Mouse (Mus musculus) kidney, embryonic 15.5 days (tissue): ENCODE results near the gene Pla2g12a. TPM values are rescaled to one million over a fixed set of nuclear protein-coding genes. Genes with fewer than 3 reads are reported as not detected.

Source experiments
- ATAC-seq: fragments of 200-750 bp; cut with Nextera tagmentation; replicated peaks from 2 replicates; pipeline ENCODE4 v1.8.0; 2017; ENCODE audit warnings: moderate TSS enrichment; ENCODE audit not compliant: low FRiP score
- H3K27ac ChIP-seq: fragments of 300-500 bp; sonication (generic); 2 replicates; pipeline ENCODE4 v1.5.1; 2015; ENCODE audit warnings: mild to moderate bottlenecking, inconsistent platforms
- H3K27me3 ChIP-seq: fragments of 300-500 bp; sonication (generic); 2 replicates; pipeline ENCODE4 v1.6.1; 2015; ENCODE audit warnings: inconsistent platforms
- H3K36me3 ChIP-seq: fragments of 300-500 bp; sonication (generic); 2 replicates; pipeline ENCODE4 v1.6.1; 2015; ENCODE audit warnings: inconsistent platforms
- H3K4me1 ChIP-seq: fragments of 300-500 bp; sonication (generic); 2 replicates; pipeline ENCODE4 v1.6.1; 2015; ENCODE audit warnings: inconsistent platforms
- H3K4me2 ChIP-seq: fragments of 300-500 bp; sonication (generic); 2 replicates; pipeline ENCODE4 v1.6.1; 2015; ENCODE audit warnings: moderate library complexity, mild to moderate bottlenecking, inconsistent platforms
- H3K4me3 ChIP-seq: fragments of 300-500 bp; sonication (generic); replicated peaks from 2 replicates; pipeline ENCODE4 v1.5.1; 2015; ENCODE audit warnings: mild to moderate bottlenecking, inconsistent platforms
- H3K9ac ChIP-seq: fragments of 300-500 bp; sonication (generic); 2 replicates; pipeline ENCODE4 v1.6.1; 2015; ENCODE audit warnings: mild to moderate bottlenecking, inconsistent platforms
- H3K9me3 ChIP-seq: fragments of 300-500 bp; sonication (generic); replicated peaks from 2 replicates; pipeline ENCODE4 v1.6.1; 2016; ENCODE audit warnings: inconsistent platforms
- WGBS: fragments of 180-500 bp; shearing (Covaris S2); methylation state at CpG from one replicate; pipeline ENCODE4 v1.1.7; 2015; ENCODE audit warnings: mixed read lengths; 5-methylcytosine and 5-hydroxymethylcytosine counted together
- polyA plus RNA-seq: library from polyadenylated mRNA; unstranded; fragments of >200 nt; fragmentation: Nextera tagmentation; extraction: Ambion mirVana; gene quantifications from 2 replicates; pipeline ENCODE4 v1.2.1, GENCODE M21; 2015

Pla2g12a gene
- polyA plus RNA-seq = 41.5 and 43.8 TPM in 2 replicates

DNA sequence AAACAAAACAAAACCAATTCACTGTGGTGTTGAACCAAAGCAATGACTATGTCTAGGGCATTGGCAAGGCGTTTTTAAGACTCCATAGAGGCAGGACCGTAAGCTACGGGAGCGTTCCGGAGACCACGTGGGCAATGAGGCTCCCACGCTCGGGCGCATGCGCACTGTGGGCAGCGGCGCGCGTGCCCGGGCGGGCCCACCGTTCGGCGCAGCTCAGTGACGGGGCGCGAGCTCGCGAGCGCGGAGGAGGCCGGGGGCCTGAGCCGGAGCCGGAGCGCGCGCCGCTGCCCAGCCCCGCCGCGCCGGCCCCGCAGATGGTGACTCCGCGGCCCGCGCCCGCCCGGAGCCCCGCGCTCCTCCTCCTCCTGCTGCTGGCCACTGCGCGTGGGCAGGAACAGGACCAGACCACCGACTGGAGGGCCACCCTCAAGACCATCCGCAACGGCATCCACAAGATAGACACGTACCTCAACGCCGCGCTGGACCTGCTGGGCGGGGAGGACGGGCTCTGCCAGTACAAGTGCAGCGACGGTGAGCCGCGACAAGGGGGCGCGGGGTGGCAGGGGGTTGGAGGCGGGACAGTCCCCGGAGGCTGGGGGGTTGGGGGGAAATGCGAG lies at the start of gene Pla2g12a:
Pla2g12a (plus strand) TSS at position 202 of the 617 bp plus-strand sequence.
- peak; percentile 92 for ATAC-seq
- WGBS = 1% methylated on average over 63 of the region's 66 CpGs
- H3K4me2 ChIP-seq = peak within 1 kb of the TSS; percentile 90
- no peaks in the 10 kb centered on the region for H3K36me3 ChIP-seq
- peak within 1 kb of the TSS; percentile 81 for H3K27ac ChIP-seq
- H3K27me3 ChIP-seq = no peaks in the 10 kb centered on the region
- H3K9me3 ChIP-seq = no peaks in the 10 kb centered on the region
- peak within 1 kb of the TSS; percentile 71 for H3K4me3 ChIP-seq
- peaks cover 17% of the 10 kb centered on the region for H3K4me1 ChIP-seq
- H3K9ac ChIP-seq = peak within 1 kb of the TSS; percentile 67

- peak overlapping the region; percentile 96 for H3K27ac ChIP-seq
- H3K27me3 ChIP-seq = 0 out of 2 replicates have a peak, but pooled peaks cover 3% of the 10 kb centered on the region
- peaks cover 32% of the 10 kb centered on the region for H3K36me3 ChIP-seq
- peak overlapping the region; percentile 77 for H3K9ac ChIP-seq
- ATAC-seq = no peak; the same call in 1 of the 2 replicates
- peak overlapping the region; percentile 73 for H3K4me3 ChIP-seq
- no peaks in the 10 kb centered on the region for H3K9me3 ChIP-seq
- peak overlapping the region; percentile 67 for H3K4me2 ChIP-seq
- H3K4me1 ChIP-seq = peaks cover 19% of the 10 kb centered on the region
- under 1% methylated on average over 41 of the region's 45 CpGs for WGBS
These were observed 47.8 kb upstream of the Pla2g12a start for GRCm38 (mm10) chr3:129830626-129831025.

DNA sequence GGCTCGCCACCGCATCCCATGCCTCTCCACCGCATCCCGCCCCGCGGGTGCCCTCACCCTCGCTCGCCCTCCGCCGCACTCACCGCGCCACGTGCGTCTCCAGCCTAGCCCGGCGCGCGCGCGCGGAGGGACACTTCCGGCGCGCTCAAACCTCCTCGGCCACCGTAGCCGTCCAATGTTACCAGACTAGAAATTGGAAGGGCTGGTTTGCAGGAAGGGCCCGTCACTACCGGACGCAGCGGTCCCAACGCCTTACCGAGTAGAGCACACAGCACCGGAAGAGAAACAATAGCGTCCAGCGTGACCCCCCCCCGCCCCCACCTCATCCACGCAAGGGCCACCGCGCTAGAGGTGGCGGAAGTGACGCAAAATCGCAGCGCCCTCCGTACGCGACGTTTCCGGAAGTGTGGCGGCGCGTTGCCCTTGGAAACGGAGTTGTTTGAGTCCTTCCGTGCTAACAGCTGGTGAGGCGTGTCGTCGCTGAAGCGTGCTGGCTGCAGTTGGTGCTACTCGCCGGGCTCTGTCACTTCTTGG lies 47.3 kb upstream of the Pla2g12a start, which contains the start of gene Gar1:
Gar1 (minus strand) TSS at position 362 of the 534 bp plus-strand sequence.
- WGBS = 0% methylated on average over 59 of the region's 60 CpGs
- Histone ChIP-seq H3K9me3 (no peaks in the 10 kb centered on the region), H3K4me1 (peaks cover 22% of the 10 kb centered on the region), H3K36me3 (peaks cover 27% of the 10 kb centered on the region), H3K9ac (peak within 1 kb of the TSS; percentile 77), H3K27ac (peak within 1 kb of the TSS; percentile 96), H3K27me3 (0 out of 2 replicates have a peak, but pooled peaks cover 3% of the 10 kb centered on the region), H3K4me3 (peak within 1 kb of the TSS; percentile 73), H3K4me2 (peak within 1 kb of the TSS; percentile 67)
- ATAC-seq = peak; percentile 91

- Histone ChIP-seq H3K27me3 (0 out of 2 replicates have a peak, but pooled peaks cover 3% of the 10 kb centered on the region), H3K9me3 (no peaks in the 10 kb centered on the region), H3K4me2 (peak within 1 kb of the TSS; percentile 52), H3K36me3 (no peaks in the 10 kb centered on the region), H3K4me3 (peak within 1 kb of the TSS; percentile 21), H3K27ac (peak within 1 kb of the TSS; percentile 92), H3K4me1 (peaks cover 9% of the 10 kb centered on the region), H3K9ac (no peak within 1 kb of the TSS)
- WGBS = 41% methylated on average over 6 of the region's 6 CpGs
- 0 out of 2 replicates have a peak, but pooled peaks have one; percentile 9 for ATAC-seq
These were observed 42.9 kb upstream of the Pla2g12a start, which contains the start of gene Cfi for GRCm38 (mm10) chr3:129835388-129835934. Gene Cfi, plus strand, starts transcription at chr3:129835884.

DNA sequence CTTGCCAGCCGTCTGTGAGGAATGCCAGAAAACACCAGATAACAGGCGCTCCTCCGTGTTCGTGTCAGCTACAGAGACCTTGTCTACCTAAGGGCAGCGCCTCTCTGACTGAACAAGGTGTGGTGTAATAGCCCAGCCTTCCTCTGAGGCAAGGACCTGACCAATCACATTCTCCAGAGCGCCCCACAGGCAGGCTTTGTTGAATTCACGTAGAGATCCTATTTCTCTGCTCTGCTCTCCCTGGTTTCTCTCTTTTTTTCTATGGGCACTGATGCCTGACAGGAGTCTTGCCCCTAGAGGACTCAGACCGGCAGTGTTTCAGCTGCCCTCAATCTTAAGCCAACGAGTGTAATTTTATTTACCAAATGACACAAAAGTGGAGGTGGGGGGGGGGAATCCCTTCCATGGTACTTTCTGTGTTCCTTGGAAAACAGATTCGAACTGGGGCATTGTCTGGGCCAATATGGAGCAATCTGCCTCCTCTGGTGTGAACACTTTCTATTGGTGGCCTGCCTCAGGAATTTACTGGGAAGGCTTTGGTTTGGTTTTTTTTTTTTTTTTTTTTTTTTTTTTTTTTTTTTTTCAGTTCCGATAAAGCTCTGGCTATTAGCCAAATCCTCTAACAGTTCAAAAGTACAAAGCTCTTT lies 42.2 kb upstream of the Pla2g12a start:
- peak overlapping the region; percentile 92 for H3K27ac ChIP-seq
- H3K27me3 ChIP-seq = 0 out of 2 replicates have a peak, but pooled peaks cover 3% of the 10 kb centered on the region
- H3K4me3 ChIP-seq = peak overlapping the region; percentile 21
- H3K4me2 ChIP-seq = peak overlapping the region; percentile 52
- H3K36me3 ChIP-seq = no peaks in the 10 kb centered on the region
- no peak overlapping the region for H3K9ac ChIP-seq
- 9% methylated on average over 11 of the region's 11 CpGs for WGBS
- peaks cover 9% of the 10 kb centered on the region for H3K4me1 ChIP-seq
- ATAC-seq = peak; percentile 88
- no peaks in the 10 kb centered on the region for H3K9me3 ChIP-seq

DNA sequence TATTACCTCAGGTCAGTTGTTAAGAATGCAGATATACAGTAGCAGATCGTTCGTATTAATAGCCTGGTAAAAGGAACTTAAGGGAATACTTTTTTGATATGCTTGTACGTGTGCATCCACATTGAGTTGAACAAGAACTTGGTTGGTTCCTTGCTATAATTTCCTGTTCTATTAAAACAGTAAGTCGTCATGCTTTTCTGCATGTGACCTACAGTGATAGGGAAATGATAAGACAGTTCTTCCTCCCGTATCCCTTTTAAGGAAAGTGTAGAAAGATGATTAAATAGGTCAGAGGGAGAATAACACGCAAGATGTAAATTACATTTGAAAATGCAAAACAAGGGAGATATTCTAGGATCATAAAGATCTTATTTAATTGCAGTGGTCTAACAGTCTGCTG lies 41.4 kb upstream of the Pla2g12a start:
- no peak overlapping the region for H3K9ac ChIP-seq
- H3K27ac ChIP-seq = no peak overlapping the region
- no peak overlapping the region for H3K4me2 ChIP-seq
- ATAC-seq = no peak
- no peak overlapping the region for H3K4me3 ChIP-seq
- no peaks in the 10 kb centered on the region for H3K9me3 ChIP-seq
- H3K27me3 ChIP-seq = 0 out of 2 replicates have a peak, but pooled peaks cover 3% of the 10 kb centered on the region
- H3K36me3 ChIP-seq = no peaks in the 10 kb centered on the region
- WGBS = 80% methylated on average over 6 of the region's 6 CpGs
- H3K4me1 ChIP-seq = peaks cover 9% of the 10 kb centered on the region

GRCm38 (mm10) chr3:129838017-129838416 lies 40.4 kb upstream of the Pla2g12a start:
- no peak overlapping the region for H3K9ac ChIP-seq
- H3K9me3 ChIP-seq = no peaks in the 10 kb centered on the region
- H3K27me3 ChIP-seq = no peaks in the 10 kb centered on the region
- no peak overlapping the region for H3K4me3 ChIP-seq
- ATAC-seq = no peak
- H3K27ac ChIP-seq = no peak overlapping the region
- no peak overlapping the region for H3K4me2 ChIP-seq
- peaks cover 9% of the 10 kb centered on the region for H3K4me1 ChIP-seq
- WGBS = 50% methylated on average over 7 of the region's 7 CpGs
- no peaks in the 10 kb centered on the region for H3K36me3 ChIP-seq

DNA sequence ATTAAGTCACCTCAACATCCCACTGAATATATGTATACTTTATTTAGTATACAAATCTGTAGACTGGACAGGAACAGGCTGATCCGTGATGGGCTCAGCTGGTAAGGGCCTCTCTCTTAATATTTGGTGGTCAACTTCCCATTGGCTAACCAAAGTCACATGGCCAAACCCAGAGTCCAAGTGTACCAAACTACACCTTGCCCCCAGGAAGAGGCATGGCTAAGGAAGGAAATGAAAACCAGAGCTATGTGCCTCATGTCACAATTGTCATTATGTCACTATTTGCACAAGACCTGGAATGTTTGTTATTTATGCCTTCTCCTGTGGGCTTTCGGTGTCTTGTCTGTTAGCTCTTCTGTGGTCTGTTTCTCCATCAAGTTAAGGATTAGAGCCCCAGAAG lies 32.5 kb upstream of the Pla2g12a start:
- H3K4me1 ChIP-seq = no peaks in the 10 kb centered on the region
- H3K9ac ChIP-seq = no peak overlapping the region
- no peak overlapping the region for H3K4me3 ChIP-seq
- H3K4me2 ChIP-seq = no peak overlapping the region
- H3K36me3 ChIP-seq = no peaks in the 10 kb centered on the region
- H3K27ac ChIP-seq = no peak overlapping the region
- WGBS = 92% methylated on average over 2 of the region's 2 CpGs
- H3K9me3 ChIP-seq = no peaks in the 10 kb centered on the region
- no peaks in the 10 kb centered on the region for H3K27me3 ChIP-seq
- ATAC-seq = no peak

DNA sequence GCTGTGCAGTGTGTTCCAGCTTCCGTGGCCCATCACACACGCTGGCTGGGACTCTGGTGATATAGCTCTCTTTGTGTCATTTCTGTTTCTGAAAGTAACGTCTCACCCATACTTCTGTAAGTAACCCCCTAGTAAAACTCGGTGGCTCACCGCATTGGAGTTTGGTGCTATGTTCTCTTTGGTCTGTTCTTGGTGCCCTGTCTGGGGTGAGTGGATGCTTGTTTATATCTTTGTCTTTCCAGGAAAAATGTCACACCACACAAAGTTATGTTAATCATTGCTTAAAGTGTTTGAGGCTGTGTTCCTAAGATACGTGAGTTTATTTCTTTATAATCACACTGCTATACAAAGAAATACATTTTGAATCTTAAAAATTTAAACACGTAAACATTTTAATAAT lies 31.6 kb upstream of the Pla2g12a start:
- no peak overlapping the region for H3K4me3 ChIP-seq
- no peaks in the 10 kb centered on the region for H3K4me1 ChIP-seq
- no peak for ATAC-seq
- WGBS = 83% methylated on average over 7 of the region's 7 CpGs
- no peaks in the 10 kb centered on the region for H3K36me3 ChIP-seq
- no peak overlapping the region for H3K27ac ChIP-seq
- H3K4me2 ChIP-seq = no peak overlapping the region
- H3K9me3 ChIP-seq = no peaks in the 10 kb centered on the region
- H3K27me3 ChIP-seq = no peaks in the 10 kb centered on the region
- no peak overlapping the region for H3K9ac ChIP-seq

- Histone ChIP-seq H3K4me2 (no peak overlapping the region), H3K4me3 (no peak overlapping the region), H3K27ac (no peak overlapping the region), H3K4me1 (no peaks in the 10 kb centered on the region), H3K9ac (no peak overlapping the region), H3K9me3 (no peaks in the 10 kb centered on the region), H3K27me3 (no peaks in the 10 kb centered on the region), H3K36me3 (no peaks in the 10 kb centered on the region)
- WGBS = 66% methylated on average over 2 of the region's 2 CpGs
- ATAC-seq = no peak
These were observed 15.8 kb upstream of the Pla2g12a start for GRCm38 (mm10) chr3:129862592-129862991.

DNA sequence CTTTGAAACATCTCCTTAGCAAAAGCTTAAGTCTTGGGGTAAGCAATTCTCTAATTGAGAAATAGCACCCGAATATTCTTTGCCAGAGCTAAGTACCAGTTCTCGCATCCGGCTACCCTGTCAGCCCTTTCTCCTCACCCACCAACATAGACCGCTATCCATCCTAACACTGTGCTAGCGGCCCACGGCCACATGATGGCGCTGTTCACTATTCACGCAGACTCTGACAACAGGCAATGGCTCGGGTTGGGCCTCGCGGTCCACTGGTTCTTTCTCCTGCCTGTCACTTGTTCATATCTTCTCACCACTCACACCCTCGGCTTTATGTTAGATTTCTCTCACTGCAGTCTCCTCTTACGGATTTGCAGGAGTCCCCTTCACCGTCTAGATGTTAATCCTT lies 14.7 kb upstream of the Pla2g12a start:
- H3K27ac ChIP-seq = no peak overlapping the region
- H3K4me3 ChIP-seq = no peak overlapping the region
- H3K4me1 ChIP-seq = no peaks in the 10 kb centered on the region
- 53% methylated on average over 14 of the region's 14 CpGs for WGBS
- no peaks in the 10 kb centered on the region for H3K27me3 ChIP-seq
- no peak overlapping the region for H3K4me2 ChIP-seq
- H3K9ac ChIP-seq = no peak overlapping the region
- no peaks in the 10 kb centered on the region for H3K36me3 ChIP-seq
- no peaks in the 10 kb centered on the region for H3K9me3 ChIP-seq
- ATAC-seq = no peak

DNA sequence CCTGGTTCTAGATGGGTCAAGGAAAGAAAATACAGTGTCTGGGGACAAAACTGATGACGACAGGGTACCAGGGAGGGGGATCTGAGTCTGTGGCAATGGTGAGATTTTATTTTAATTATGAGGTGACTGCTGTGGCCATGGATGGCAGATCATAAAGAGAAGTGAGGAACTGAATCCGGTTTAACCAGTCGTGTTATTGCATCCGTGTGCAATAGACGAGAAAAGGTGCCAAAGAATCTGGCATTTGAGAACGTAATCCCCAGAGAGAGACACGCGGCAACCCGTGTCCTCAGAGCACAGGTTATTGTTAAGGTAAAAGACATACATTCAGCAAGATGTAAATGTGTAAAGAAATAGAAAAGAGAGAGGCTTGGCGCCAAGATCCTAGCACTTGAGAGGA lies 1.1 kb upstream of the Pla2g12a start:
- no peak for ATAC-seq
- peaks cover 17% of the 10 kb centered on the region for H3K4me1 ChIP-seq
- H3K9me3 ChIP-seq = no peaks in the 10 kb centered on the region
- WGBS = 78% methylated on average over 10 of the region's 10 CpGs
- no peaks in the 10 kb centered on the region for H3K27me3 ChIP-seq
- H3K9ac ChIP-seq = no peak overlapping the region
- H3K4me3 ChIP-seq = no peak overlapping the region
- H3K4me2 ChIP-seq = 0 out of 2 replicates have a peak overlapping the region, but pooled peaks have one; percentile 90
- H3K36me3 ChIP-seq = no peaks in the 10 kb centered on the region
- no peak overlapping the region for H3K27ac ChIP-seq
